Comparison of ENCODE assay signal across 10 mouse cellular contexts in genomic region chr7:3299941-3300617, GRCm38 (mm10). TPM values are rescaled to one million over a fixed set of nuclear protein-coding genes. Genes with fewer than 3 reads are reported as not detected.
DNase-seq lines count a peak whose midpoint lies in the region; ATAC-seq and TF ChIP-seq lines count a peak whose summit lies in the region.
"Had no signal": no experiment of that assay in that cellular context is flagged by ENCODE, and none has a peak within 500 bp of the region (broad histone marks: within the 10 kb centered on the region; RNA-seq: fewer than 3 reads in every experiment).

No protein-coding gene starts in this region.

- H3K36me3 ChIP-seq in ES-Bruce4 (ENCODE audit: control insufficient read depth, insufficient read depth, low read length, poor library complexity, severe bottlenecking), result peaks cover 39% of the 10 kb centered on the region
- peaks cover 34% of the 10 kb centered on the region for H3K36me3 ChIP-seq in hindbrain, embryonic 12.5 days

- peak overlapping the region; percentile 63 for H3K27ac ChIP-seq in left cerebral cortex, adult 2 months
- peak overlapping the region; percentile 33 for H3K27ac ChIP-seq in ES-Bruce4 (ENCODE audit: insufficient read depth, low read length)
- H3K27ac ChIP-seq in hindbrain, embryonic 12.5 days, result no peak overlapping the region
- H3K27ac ChIP-seq: limb, embryonic 13.5 days had no signal

- no peak overlapping the region for H3K9ac ChIP-seq in ES-Bruce4 (ENCODE audit: low read depth, poor library complexity, severe bottlenecking)
- no peak overlapping the region for H3K9ac ChIP-seq in hindbrain, embryonic 12.5 days
- H3K9ac ChIP-seq: limb, embryonic 13.5 days had no signal

- no peak for TF ChIP-seq POLR2A in ES-Bruce4 (IDR thresholded peaks at IDR 0.05; ENCODE audit: insufficient read depth, low read length)
- TF ChIP-seq POLR2A in lung, adult 2 months (IDR thresholded peaks at IDR 0.05; ENCODE audit: borderline replicate concordance, extremely low read depth, low read depth, low read length), result no peak

- intact Hi-C loops in left cerebral cortex, adult 2 months (cut with DNase I), result loop anchor here (5.0 to 10.0 kb wide), 2 partner anchors 38 to 75 kb away; no protein-coding TSS in a partner anchor
- intact Hi-C loops in left cerebral cortex, postnatal 14 days (cut with DNase I), result loop anchor here (5.0 to 10.0 kb wide), 2 partner anchors 38 to 75 kb away; no protein-coding TSS in a partner anchor

- peak; percentile 22 for DNase-seq in embryo, embryonic 10.5 days (ENCODE audit: low spot score)
- no peak for DNase-seq in embryo, embryonic 9.5 days (ENCODE audit: extremely low spot score)
- no peak for DNase-seq in left cerebral cortex, adult 2 months (ENCODE audit: extremely low spot score in 1 of 2, low spot score in 2 of 2)
- no peak for DNase-seq in left cerebral cortex, postnatal 14 days (ENCODE audit: low spot score in 2 of 2)
- DNase-seq in lung, adult 2 months, result peak; percentile 11
- DNase-seq in layer of hippocampus, adult 11-12 months (ENCODE audit: low spot score), result no peak

- no peak for TF ChIP-seq EP300 in ES-Bruce4 (IDR thresholded peaks at IDR 0.05; ENCODE audit: insufficient read depth, low read depth, low read length)

- no peak overlapping the region for H3K4me2 ChIP-seq in hindbrain, embryonic 12.5 days (replicated peaks)
- H3K4me2 ChIP-seq: limb, embryonic 13.5 days had no signal

- 39% methylated on average over 7 of the region's 7 CpGs for WGBS in lung, adult 2 months
- 56% methylated on average over 7 of the region's 7 CpGs for WGBS in hindbrain, embryonic 12.5 days

- H3K4me3 ChIP-seq in left cerebral cortex, adult 2 months, result no peak overlapping the region
- H3K4me3 ChIP-seq in ES-Bruce4 (ENCODE audit: low read depth, low read length), result no peak overlapping the region
- H3K4me3 ChIP-seq in lung, adult 2 months (replicated peaks; ENCODE audit: extremely low read depth, low read depth, low read length), result no peak overlapping the region
- H3K4me3 ChIP-seq in hindbrain, embryonic 12.5 days, result no peak overlapping the region
- H3K4me3 ChIP-seq: limb, embryonic 13.5 days had no signal

- no peak for ATAC-seq in hindbrain, embryonic 12.5 days (ENCODE audit: low FRiP score)

- peaks cover 2% of the 10 kb centered on the region for H3K4me1 ChIP-seq in ES-Bruce4 (ENCODE audit: control insufficient read depth, insufficient read depth, low read length)
- H3K4me1 ChIP-seq in lung, adult 2 months (ENCODE audit: control insufficient read depth, insufficient read depth, low read length), result peaks cover 34% of the 10 kb centered on the region
- peaks cover 31% of the 10 kb centered on the region for H3K4me1 ChIP-seq in hindbrain, embryonic 12.5 days

- H3K9me3 ChIP-seq in ES-Bruce4 (replicated peaks; ENCODE audit: control insufficient read depth, insufficient read depth, low read length, poor library complexity, severe bottlenecking), result no peaks in the 10 kb centered on the region
- no peaks in the 10 kb centered on the region for H3K9me3 ChIP-seq in hindbrain, embryonic 12.5 days (replicated peaks)
- H3K9me3 ChIP-seq: limb, embryonic 13.5 days had no signal

- no peaks in the 10 kb centered on the region for H3K27me3 ChIP-seq in ES-Bruce4 (ENCODE audit: control insufficient read depth, insufficient read depth, low read length, poor library complexity, severe bottlenecking)
- H3K27me3 ChIP-seq in hindbrain, embryonic 12.5 days, result peaks cover 53% of the 10 kb centered on the region

- TF ChIP-seq CTCF in left cerebral cortex, adult 2 months (IDR thresholded peaks at IDR 0.05), result peak; percentile 57
- TF ChIP-seq CTCF in ES-Bruce4 (IDR thresholded peaks at IDR 0.05; ENCODE audit: low read depth, low read length), result peak; percentile 34
- TF ChIP-seq CTCF in lung, adult 2 months (IDR thresholded peaks at IDR 0.05; ENCODE audit: insufficient read depth, low read length), result peak; percentile 29

RNA-seq across cellular contexts. Expression of gene Prkcg, which starts 11.1 kb away (rescaled TPM):
- total RNA-seq in left cerebral cortex, adult 2 months (2021), result 100 to 1,000 TPM; 262 to 263 TPM
- 100 to 1,000 TPM; 352 to 363 TPM for total RNA-seq in left cerebral cortex, postnatal 14 days (2021)
- polyA plus RNA-seq in ES-Bruce4 (2011; ENCODE audit: insufficient read depth, insufficient read length, low read depth, missing spikeins), result 3.0 and 3.4 TPM in 2 replicates
- 5.6 and 5.9 TPM in 2 replicates for polyA plus RNA-seq in lung, adult 2 months (2012; rRNA removed)
- polyA plus RNA-seq in hindbrain, embryonic 12.5 days (2016; fragmentation: Nextera tagmentation; extraction: Ambion mirVana), result 0.35 and 0.39 TPM in 2 replicates

RNA-seq across cellular contexts. Expression of gene Myadm, which starts 11.2 kb away (rescaled TPM):
- 10 to 100 TPM; 61.9 to 62.1 TPM for total RNA-seq in left cerebral cortex, adult 2 months (2021)
- 100 to 1,000 TPM in 1 of 2 experiments, 10 to 100 TPM in 1; 97.5 to 101 TPM for total RNA-seq in left cerebral cortex, postnatal 14 days (2021)
- 214 and 225 TPM in 2 replicates for polyA plus RNA-seq in ES-Bruce4 (2011; ENCODE audit: insufficient read depth, insufficient read length, low read depth, missing spikeins)
- 429 and 524 TPM in 2 replicates for polyA plus RNA-seq in lung, adult 2 months (2012; rRNA removed)
- 36.1 and 41.7 TPM in 2 replicates for polyA plus RNA-seq in hindbrain, embryonic 12.5 days (2016; fragmentation: Nextera tagmentation; extraction: Ambion mirVana)

RNA-seq across cellular contexts. Expression of gene Cacng7, which starts 32.7 kb away (rescaled TPM):
- total RNA-seq in left cerebral cortex, adult 2 months (2021), result 100 to 1,000 TPM; 180 to 201 TPM
- total RNA-seq in left cerebral cortex, postnatal 14 days (2021), result 100 to 1,000 TPM; 149 to 171 TPM
- polyA plus RNA-seq in ES-Bruce4 (2011; ENCODE audit: insufficient read depth, insufficient read length, low read depth, missing spikeins), result 57.6 and 60.5 TPM in 2 replicates
- polyA plus RNA-seq in lung, adult 2 months (2012; rRNA removed), result 3.3 and 7.4 TPM in 2 replicates
- 3.7 and 4.6 TPM in 2 replicates for polyA plus RNA-seq in hindbrain, embryonic 12.5 days (2016; fragmentation: Nextera tagmentation; extraction: Ambion mirVana)

RNA-seq across cellular contexts. Expression of gene Nlrp12, which starts 50.5 kb away (rescaled TPM):
- total RNA-seq in left cerebral cortex, adult 2 months (2021), result under 1 TPM in 1 of 2 experiments, not detected in 1; 0.11 TPM
- under 1 TPM; 0.08 to 0.13 TPM for total RNA-seq in left cerebral cortex, postnatal 14 days (2021)
- polyA plus RNA-seq in ES-Bruce4 (2011; ENCODE audit: insufficient read depth, insufficient read length, low read depth, missing spikeins), result 0.20 TPM in 1 of 2 replicates, not detected in the other
- 0.25 and 0.50 TPM in 2 replicates for polyA plus RNA-seq in lung, adult 2 months (2012; rRNA removed)
- not detected in 2 replicates for polyA plus RNA-seq in hindbrain, embryonic 12.5 days (2016; fragmentation: Nextera tagmentation; extraction: Ambion mirVana)
- polyA plus RNA-seq: kidney, embryonic 14.5 days; limb, embryonic 13.5 days had no signal

Comparison
In these comparisons a context has a peak if more than half of its experiments do, and no peak if none do; other contexts are left out.
1. DNase-seq: peak in embryo, embryonic 10.5 days (single experiment) and lung, adult 2 months (single experiment); none in embryo, embryonic 9.5 days (single experiment), left cerebral cortex, adult 2 months (0 of 2), left cerebral cortex, postnatal 14 days (0 of 2) and layer of hippocampus, adult 11-12 months (single experiment).
2. Peak in every context shown above with its lines, with median percentiles within 50 percentile points of each other: CTCF ChIP-seq.